Mouse (Mus musculus) heart, embryonic 16.5 days (tissue): Measurements from ENCODE around the gene Icam5. TPM values are rescaled to one million over a fixed set of nuclear protein-coding genes. Genes with fewer than 3 reads are reported as not detected.

Experiments used
- ATAC-seq: fragments of 200-750 bp; cut with Nextera tagmentation; replicated peaks from 2 replicates; pipeline ENCODE4 v1.8.0; 2017; ENCODE audit warnings: moderate number of reproducible peaks; ENCODE audit not compliant: insufficient read depth, low FRiP score; ENCODE audit errors: extremely low read depth
- H3K27ac ChIP-seq: fragments of 300-500 bp; sonication (generic); 2 replicates; pipeline ENCODE4 v1.5.1; 2014; ENCODE audit warnings: mild to moderate bottlenecking, low read length, control low read depth, moderate library complexity
- H3K27me3 ChIP-seq: fragments of 300-500 bp; sonication (generic); 2 replicates; pipeline ENCODE4 v1.6.1; 2014; ENCODE audit warnings: low read length, mixed read lengths; ENCODE audit not compliant: control insufficient read depth, insufficient read depth
- H3K36me3 ChIP-seq: fragments of 300-500 bp; sonication (generic); 2 replicates; pipeline ENCODE4 v1.6.1; 2014; ENCODE audit not compliant: control insufficient read depth, insufficient read depth
- H3K4me1 ChIP-seq: fragments of 300-500 bp; sonication (generic); 2 replicates; pipeline ENCODE4 v1.6.1; 2014; ENCODE audit warnings: low read length, mixed read lengths; ENCODE audit not compliant: control insufficient read depth, insufficient read depth
- H3K4me2 ChIP-seq: fragments of 300-500 bp; sonication (generic); 2 replicates; pipeline ENCODE4 v1.6.1; 2014; ENCODE audit warnings: low read depth, mild to moderate bottlenecking, control low read depth, low read length
- H3K4me3 ChIP-seq: fragments of 300-500 bp; sonication (generic); 2 replicates; pipeline ENCODE4 v1.5.1; 2014; ENCODE audit warnings: mild to moderate bottlenecking, control low read depth, low read length
- H3K9ac ChIP-seq: fragments of 300-500 bp; sonication (generic); 2 replicates; pipeline ENCODE4 v1.6.1; 2014; ENCODE audit warnings: low read length, control low read depth
- H3K9me3 ChIP-seq: fragments of 300-500 bp; sonication (generic); replicated peaks from 2 replicates; pipeline ENCODE4 v1.6.1; 2016; ENCODE audit warnings: low read length; ENCODE audit not compliant: control insufficient read depth
- WGBS: fragments of 180-500 bp; shearing (Covaris S2); extraction: QIAGEN DNeasy Blood & Tissue Kit; methylation state at CpG from one replicate; pipeline ENCODE4 v1.1.7; 2014; 5-methylcytosine and 5-hydroxymethylcytosine counted together
- polyA plus RNA-seq: library from polyadenylated mRNA; unstranded; fragments of >200 nt; fragmentation: Nextera tagmentation; extraction: Ambion mirVana; gene quantifications from 2 replicates; pipeline ENCODE4 v1.2.1, GENCODE M21; 2015

Gene Icam5
- polyA plus RNA-seq, 1 experiment from 2014 or later: 0.08 TPM

GRCm38 (mm10) chr9:21018600-21018999, 13.3 kb upstream of the Icam5 start:
- peaks cover 21% of the 10 kb centered on the region for H3K27me3 ChIP-seq
- H3K4me1 ChIP-seq: peaks cover 13% of the 10 kb centered on the region
- H3K9me3 ChIP-seq: no peaks in the 10 kb centered on the region
- no peak for ATAC-seq
- 68% methylated on average over 2 of the region's 2 CpGs for WGBS
- no peak overlapping the region for H3K27ac ChIP-seq
- no peak overlapping the region for H3K9ac ChIP-seq
- no peaks in the 10 kb centered on the region for H3K36me3 ChIP-seq
- H3K4me3 ChIP-seq: no peak overlapping the region
- H3K4me2 ChIP-seq: no peak overlapping the region

GRCm38 (mm10) chr9:21021363-21021762, 10.5 kb upstream of the Icam5 start:
- Histone ChIP-seq H3K4me3 (no peak overlapping the region), H3K9ac (no peak overlapping the region), H3K9me3 (no peaks in the 10 kb centered on the region), H3K4me1 (no peaks in the 10 kb centered on the region), H3K27ac (no peak overlapping the region), H3K36me3 (no peaks in the 10 kb centered on the region), H3K27me3 (peaks cover 11% of the 10 kb centered on the region), H3K4me2 (no peak overlapping the region)
- 79% methylated on average over 3 of the region's 3 CpGs for WGBS
- no peak for ATAC-seq

DNA sequence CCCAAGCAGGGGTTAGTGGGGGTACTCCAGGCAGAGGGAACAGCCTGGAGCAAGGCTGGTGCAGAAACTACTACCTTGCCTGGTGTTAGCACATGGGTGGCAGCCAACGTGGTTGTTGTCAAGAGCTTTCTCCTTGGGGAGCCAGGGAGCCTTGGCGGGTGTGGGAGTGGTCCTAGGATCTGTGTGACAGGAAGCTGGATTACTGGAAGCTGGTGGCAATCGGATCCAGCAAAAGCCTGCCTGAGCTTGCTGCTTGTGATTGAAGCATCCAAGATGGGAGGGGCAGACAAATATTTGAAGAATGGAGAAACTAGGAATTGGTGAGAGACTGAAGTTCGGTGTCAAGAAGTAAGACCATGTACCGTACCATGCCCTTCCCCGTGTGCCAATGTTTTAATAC, 9.6 kb upstream of the Icam5 start:
- Histone ChIP-seq H3K27me3 (peaks cover 4% of the 10 kb centered on the region), H3K36me3 (no peaks in the 10 kb centered on the region), H3K27ac (no peak overlapping the region), H3K4me1 (no peaks in the 10 kb centered on the region), H3K4me3 (no peak overlapping the region), H3K9ac (no peak overlapping the region), H3K4me2 (no peak overlapping the region), H3K9me3 (no peaks in the 10 kb centered on the region)
- no peak for ATAC-seq
- 52% methylated on average over 6 of the region's 6 CpGs for WGBS

GRCm38 (mm10) chr9:21022726-21023125, 9.1 kb upstream of the Icam5 start:
- ATAC-seq: no peak
- no peak overlapping the region for H3K4me3 ChIP-seq

DNA sequence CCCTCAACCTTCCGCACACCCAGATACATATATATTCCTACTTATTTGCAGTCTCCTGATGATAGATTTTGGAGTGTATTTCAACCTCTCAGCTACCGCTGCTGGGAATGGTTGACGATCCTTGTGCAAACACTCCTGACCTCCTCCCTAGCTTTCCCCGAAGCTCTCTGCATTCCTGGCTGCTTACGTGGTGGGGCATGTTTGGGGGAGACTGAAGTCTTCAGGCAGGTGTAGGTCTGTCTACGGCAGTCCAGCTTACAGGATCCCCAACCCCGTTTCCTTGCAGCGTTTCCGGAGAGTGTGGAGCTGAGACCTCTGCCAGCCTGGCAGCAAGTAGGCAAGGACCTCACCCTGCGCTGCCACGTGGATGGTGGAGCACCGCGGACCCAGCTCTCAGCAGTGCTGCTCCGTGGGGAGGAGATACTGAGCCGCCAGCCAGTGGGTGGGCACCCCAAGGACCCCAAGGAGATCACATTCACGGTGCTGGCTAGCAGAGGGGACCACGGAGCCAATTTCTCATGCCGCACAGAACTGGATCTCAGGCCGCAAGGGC, 6.5 kb upstream of the Icam5 start:
- no peak overlapping the region for H3K27ac ChIP-seq
- peaks cover 14% of the 10 kb centered on the region for H3K4me1 ChIP-seq
- no peak overlapping the region for H3K4me2 ChIP-seq
- no peak overlapping the region for H3K9ac ChIP-seq
- H3K4me3 ChIP-seq: no peak overlapping the region
- no peaks in the 10 kb centered on the region for H3K36me3 ChIP-seq
- no peaks in the 10 kb centered on the region; the same call in 1 of the 2 replicates for H3K27me3 ChIP-seq
- H3K9me3 ChIP-seq: no peaks in the 10 kb centered on the region
- no peak for ATAC-seq
- WGBS: 64% methylated on average over 19 of the region's 19 CpGs

More at GRCm38 (mm10) chr9:21022726-21023125, 9.1 kb upstream of the Icam5 start:
- Histone ChIP-seq H3K4me1 (no peaks in the 10 kb centered on the region), H3K4me2 (no peak overlapping the region), H3K27ac (no peak overlapping the region), H3K9me3 (no peaks in the 10 kb centered on the region), H3K27me3 (no peaks in the 10 kb centered on the region), H3K36me3 (no peaks in the 10 kb centered on the region), H3K9ac (no peak overlapping the region)
- 83% methylated on average over 1 of the region's 1 CpGs for WGBS

GRCm38 (mm10) chr9:21026849-21027248, 5.0 kb upstream of the Icam5 start:
- H3K36me3 ChIP-seq: no peaks in the 10 kb centered on the region
- no peak overlapping the region for H3K4me2 ChIP-seq
- peaks cover 23% of the 10 kb centered on the region for H3K4me1 ChIP-seq
- WGBS: 79% methylated on average over 12 of the region's 12 CpGs
- H3K9ac ChIP-seq: no peak overlapping the region
- no peaks in the 10 kb centered on the region for H3K9me3 ChIP-seq
- no peak overlapping the region for H3K27ac ChIP-seq
- H3K27me3 ChIP-seq: peaks cover 3% of the 10 kb centered on the region
- H3K4me3 ChIP-seq: no peak overlapping the region
- no peak for ATAC-seq

DNA sequence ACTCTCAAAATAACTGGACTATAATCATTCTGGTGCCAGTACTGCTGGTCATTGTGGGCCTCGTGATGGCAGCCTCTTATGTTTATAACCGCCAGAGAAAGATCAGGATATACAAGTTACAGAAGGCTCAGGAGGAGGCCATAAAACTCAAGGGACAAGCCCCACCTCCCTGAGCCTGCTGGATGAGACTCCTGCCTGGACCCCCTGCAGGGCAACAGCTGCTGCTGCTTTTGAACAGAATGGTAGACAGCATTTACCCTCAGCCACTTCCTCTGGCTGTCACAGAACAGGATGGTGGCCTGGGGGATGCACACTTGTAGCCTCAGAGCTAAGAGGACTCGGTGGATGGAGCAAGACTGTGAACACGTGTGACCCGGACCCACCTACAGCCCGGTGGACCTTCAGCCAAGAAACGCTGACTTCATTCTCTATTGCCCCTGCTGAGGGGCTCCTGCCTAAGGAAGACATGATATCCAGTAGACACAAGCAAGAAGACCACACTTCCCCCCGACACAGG, 4.0 kb upstream of the Icam5 start:
- no peak for ATAC-seq
- H3K9me3 ChIP-seq: no peaks in the 10 kb centered on the region
- H3K4me2 ChIP-seq: no peak overlapping the region
- WGBS: 66% methylated on average over 8 of the region's 8 CpGs
- no peak overlapping the region for H3K9ac ChIP-seq
- no peak overlapping the region for H3K27ac ChIP-seq
- H3K4me3 ChIP-seq: no peak overlapping the region
- no peaks in the 10 kb centered on the region for H3K36me3 ChIP-seq
- peaks cover 13% of the 10 kb centered on the region for H3K27me3 ChIP-seq
- peaks cover 33% of the 10 kb centered on the region for H3K4me1 ChIP-seq

DNA sequence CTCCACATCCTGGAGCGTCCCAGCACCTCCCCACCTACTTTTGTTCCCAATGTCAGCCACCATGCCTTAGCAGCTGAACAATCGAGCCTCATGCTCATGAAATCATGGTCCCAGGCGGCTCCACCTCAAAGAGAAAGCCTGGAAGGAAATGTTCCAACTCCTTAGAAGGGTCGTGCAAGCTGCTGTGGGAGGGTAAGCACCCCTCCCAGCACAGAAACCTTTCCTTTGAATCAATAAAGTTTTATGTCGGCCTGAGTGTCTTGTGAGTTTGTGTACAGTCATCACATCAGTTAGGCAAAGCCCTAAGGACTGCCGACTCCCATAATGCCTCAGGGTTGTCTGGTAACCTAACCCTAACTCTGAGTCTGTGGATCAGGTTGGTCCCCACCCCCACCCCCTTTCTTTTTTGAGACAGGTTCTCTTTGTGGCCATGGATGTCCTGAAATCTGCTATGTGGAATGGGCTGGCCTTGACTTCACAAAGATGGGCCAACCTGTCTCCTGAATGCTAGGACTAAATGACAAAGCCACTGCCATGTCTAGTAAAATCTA, 3.2 kb upstream of the Icam5 start:
- Histone ChIP-seq H3K4me3 (no peak overlapping the region), H3K27ac (no peak overlapping the region), H3K4me1 (peaks cover 39% of the 10 kb centered on the region), H3K4me2 (no peak overlapping the region), H3K9ac (no peak overlapping the region), H3K27me3 (peaks cover 20% of the 10 kb centered on the region), H3K36me3 (no peaks in the 10 kb centered on the region), H3K9me3 (no peaks in the 10 kb centered on the region)
- no peak for ATAC-seq
- 73% methylated on average over 6 of the region's 6 CpGs for WGBS

GRCm38 (mm10) chr9:21029291-21030054, 2.4 kb upstream of the Icam5 start, which contains the start of gene Icam4:
TSS of gene Icam4 (plus strand) at chr9:21029373.
- peak; percentile 35 for ATAC-seq
- Histone ChIP-seq H3K4me2 (peak within 1 kb of the TSS; percentile 95), H3K9ac (peak within 1 kb of the TSS; percentile 67), H3K4me1 (peaks cover 39% of the 10 kb centered on the region), H3K27me3 (peaks cover 26% of the 10 kb centered on the region), H3K9me3 (no peaks in the 10 kb centered on the region), H3K36me3 (no peaks in the 10 kb centered on the region), H3K4me3 (peak within 1 kb of the TSS; percentile 62), H3K27ac (0 out of 2 replicates have a peak within 1 kb of the TSS, but pooled peaks have one; percentile 36)
- 2% methylated on average over 37 of the region's 37 CpGs for WGBS
